Mouse (Mus musculus) hindbrain, postnatal 0 days (tissue): ENCODE results near the gene Isg15. TPM values are rescaled to one million over a fixed set of nuclear protein-coding genes. Genes with fewer than 3 reads are reported as not detected.
A peak's percentile ranks its signal among the peaks of the same experiment; 100 is the strongest.

Source experiments
- ATAC-seq: fragments of 200-750 bp; cut with Nextera tagmentation; 2 replicates; pipeline ENCODE4 v1.8.0; 2017; ENCODE audit warnings: mild to moderate bottlenecking, moderate TSS enrichment, moderate library complexity
- DNase-seq: peaks from one replicate; pipeline ENCODE4 v3.0.0-alpha.2; 2015; ENCODE audit warnings: low spot score
- H3K27ac ChIP-seq: fragments of 300-500 bp; sonication (generic); 2 replicates; pipeline ENCODE4 v1.5.1; 2014; ENCODE audit warnings: mild to moderate bottlenecking
- H3K27me3 ChIP-seq: fragments of 300-500 bp; sonication (generic); 2 replicates; pipeline ENCODE4 v1.6.1; 2014; ENCODE audit warnings: low read length, mixed read lengths; ENCODE audit not compliant: insufficient read depth
- H3K36me3 ChIP-seq: fragments of 300-500 bp; sonication (generic); 2 replicates; pipeline ENCODE4 v1.6.1; 2014; ENCODE audit warnings: low read length, mixed read lengths; ENCODE audit not compliant: insufficient read depth
- H3K4me1 ChIP-seq: fragments of 300-500 bp; sonication (generic); 2 replicates; pipeline ENCODE4 v1.6.1; 2014; ENCODE audit warnings: antibody characterized with exemption, low read length, mixed read lengths; ENCODE audit not compliant: insufficient read depth
- H3K4me2 ChIP-seq: fragments of 300-500 bp; sonication (generic); 2 replicates; pipeline ENCODE4 v1.6.1; 2014; ENCODE audit warnings: low read depth, mild to moderate bottlenecking, low read length, moderate library complexity, mixed read lengths
- H3K4me3 ChIP-seq: fragments of 300-500 bp; sonication (generic); 2 replicates; pipeline ENCODE4 v1.5.1; 2014; ENCODE audit warnings: low read length
- H3K9ac ChIP-seq: fragments of 300-500 bp; sonication (generic); replicated peaks from 2 replicates; pipeline ENCODE4 v1.6.1; 2014; ENCODE audit warnings: mild to moderate bottlenecking, low read length, moderate library complexity, mixed read lengths
- H3K9me3 ChIP-seq: fragments of 300-500 bp; sonication (generic); 2 replicates; pipeline ENCODE4 v1.6.1; 2016; ENCODE audit warnings: low read length, mixed read lengths
- CTCF ChIP-seq: IDR thresholded peaks from 2 replicates; pipeline ENCODE4 v1.5.1; 2016; ENCODE audit warnings: antibody characterized with exemption, control low read depth, low read depth
- WGBS: fragments of 180-500 bp; shearing (Covaris S2); extraction: QIAGEN DNeasy Blood & Tissue Kit; methylation state at CpG from one replicate; pipeline ENCODE4 v1.1.7; 2014; 5-methylcytosine and 5-hydroxymethylcytosine counted together
- polyA plus RNA-seq: library from polyadenylated mRNA; unstranded; fragments of >200 nt; fragmentation: Nextera tagmentation; extraction: Ambion mirVana; gene quantifications from 2 replicates; pipeline ENCODE4 v1.2.1, GENCODE M21; 2015
- total RNA-seq: library from RNA; depleted of rRNA; stranded (reverse); fragments of >200 nt; gene quantifications from 2 replicates; pipeline ENCODE4 v1.2.3, GENCODE M21; 2014

Gene Isg15
- total and polyA plus RNA-seq, 2 experiments from 2014 or later, result 3.2 to 4.5 TPM

GRCm38 (mm10) chr4:156234021-156234501 lies 33.4 kb upstream of the Isg15 start:
- peaks cover 9% of the 10 kb centered on the region for H3K4me1 ChIP-seq
- H3K9ac ChIP-seq, result peak overlapping the region; percentile 65
- peak; percentile 46 for DNase-seq
- 0 out of 2 replicates have a peak, but pooled peaks have one; percentile 7 for TF ChIP-seq CTCF
- WGBS, result 1% methylated on average over 17 of the region's 17 CpGs
- H3K27ac ChIP-seq, result peak overlapping the region; percentile 87
- peak overlapping the region; percentile 75 for H3K4me2 ChIP-seq
- peak overlapping the region; percentile 97 for H3K4me3 ChIP-seq
- ATAC-seq, result no peak
- H3K27me3 ChIP-seq, result no peaks in the 10 kb centered on the region
- peaks cover 32% of the 10 kb centered on the region for H3K36me3 ChIP-seq
- no peaks in the 10 kb centered on the region for H3K9me3 ChIP-seq

DNA sequence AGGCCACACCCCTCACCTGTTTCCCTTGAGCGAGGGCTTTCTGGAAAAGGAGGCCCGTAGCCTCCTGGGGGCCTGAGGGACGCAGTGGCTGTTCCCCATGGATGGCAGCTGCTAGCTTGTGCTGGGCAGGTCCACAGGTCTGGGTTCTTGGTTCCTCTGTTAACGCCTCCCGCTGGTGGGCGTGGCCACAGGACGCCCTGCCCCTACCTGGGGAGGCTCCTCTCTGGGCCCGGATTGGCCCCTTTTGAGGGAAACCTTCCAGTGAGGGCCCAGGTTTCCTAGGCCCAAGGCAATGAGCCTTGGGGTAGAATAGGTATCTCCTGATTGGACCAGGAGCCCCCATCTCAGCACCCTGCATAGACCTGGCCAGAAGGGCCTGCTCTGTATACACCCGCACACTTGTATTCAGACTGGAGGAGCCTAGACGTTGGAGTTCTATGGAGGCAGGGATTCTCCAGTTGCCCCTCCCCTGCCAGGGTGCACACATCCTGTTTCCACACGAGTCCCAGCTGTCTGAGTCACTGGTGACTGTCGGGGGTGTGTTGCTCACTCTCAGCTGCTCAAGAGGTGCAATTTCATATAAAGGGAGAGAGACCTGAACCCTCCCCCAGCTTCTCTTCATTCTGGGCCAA lies 27.9 kb upstream of the Isg15 start:
- no peak for TF ChIP-seq CTCF
- peak overlapping the region; percentile 28; the same call in 1 of the 2 replicates for H3K9ac ChIP-seq
- ATAC-seq, result 0 out of 2 replicates have a peak, but pooled peaks have one; percentile 4

GRCm38 (mm10) chr4:156227752-156228392 lies 27.3 kb upstream of the Isg15 start:
- WGBS, result 38% methylated on average over 18 of the region's 18 CpGs
- DNase-seq (peak; percentile 35), ATAC-seq (peak; percentile 16; the same call in 1 of the 2 replicates)
- peaks cover 27% of the 10 kb centered on the region for H3K36me3 ChIP-seq
- H3K4me3 ChIP-seq, result no peak overlapping the region
- peak overlapping the region; percentile 10; the same call in 1 of the 2 replicates for H3K4me2 ChIP-seq
- no peaks in the 10 kb centered on the region for H3K9me3 ChIP-seq
- H3K27ac ChIP-seq, result no peak overlapping the region
- TF ChIP-seq CTCF, result no peak
- H3K27me3 ChIP-seq, result no peaks in the 10 kb centered on the region
- peak overlapping the region; percentile 28; the same call in 1 of the 2 replicates for H3K9ac ChIP-seq
- H3K4me1 ChIP-seq, result peaks cover 8% of the 10 kb centered on the region; the same call in 1 of the 2 replicates

More for the DNA sequence above, 27.9 kb upstream of the Isg15 start:
- H3K27me3 ChIP-seq, result no peaks in the 10 kb centered on the region
- H3K36me3 ChIP-seq, result peaks cover 27% of the 10 kb centered on the region
- H3K4me2 ChIP-seq, result peak overlapping the region; percentile 10; the same call in 1 of the 2 replicates
- H3K4me3 ChIP-seq, result no peak overlapping the region
- WGBS, result 24% methylated on average over 12 of the region's 12 CpGs
- no peak for DNase-seq
- H3K9me3 ChIP-seq, result no peaks in the 10 kb centered on the region
- peaks cover 12% of the 10 kb centered on the region for H3K4me1 ChIP-seq
- no peak overlapping the region for H3K27ac ChIP-seq

GRCm38 (mm10) chr4:156224276-156224675 lies 23.7 kb upstream of the Isg15 start:
- peaks cover 8% of the 10 kb centered on the region; the same call in 1 of the 2 replicates for H3K4me1 ChIP-seq

GRCm38 (mm10) chr4:156219936-156220335 lies 19.3 kb upstream of the Isg15 start:
- Histone ChIP-seq H3K9ac (no peak overlapping the region), H3K9me3 (no peaks in the 10 kb centered on the region), H3K4me3 (no peak overlapping the region), H3K4me2 (no peak overlapping the region), H3K36me3 (no peaks in the 10 kb centered on the region), H3K27me3 (no peaks in the 10 kb centered on the region), H3K27ac (no peak overlapping the region), H3K4me1 (no peaks in the 10 kb centered on the region)
- 90% methylated on average over 11 of the region's 11 CpGs for WGBS
- no peak for TF ChIP-seq CTCF
- DNase-seq, result no peak
- ATAC-seq, result no peak

More at GRCm38 (mm10) chr4:156224276-156224675, 23.7 kb upstream of the Isg15 start:
- DNase-seq (no peak), ATAC-seq (no peak)
- H3K9ac ChIP-seq, result no peak overlapping the region
- 80% methylated on average over 2 of the region's 2 CpGs for WGBS
- H3K27me3 ChIP-seq, result no peaks in the 10 kb centered on the region
- no peak overlapping the region for H3K4me3 ChIP-seq
- H3K9me3 ChIP-seq, result no peaks in the 10 kb centered on the region
- no peak for TF ChIP-seq CTCF
- H3K4me2 ChIP-seq, result no peak overlapping the region
- H3K27ac ChIP-seq, result no peak overlapping the region
- H3K36me3 ChIP-seq, result peaks cover 1% of the 10 kb centered on the region

DNA sequence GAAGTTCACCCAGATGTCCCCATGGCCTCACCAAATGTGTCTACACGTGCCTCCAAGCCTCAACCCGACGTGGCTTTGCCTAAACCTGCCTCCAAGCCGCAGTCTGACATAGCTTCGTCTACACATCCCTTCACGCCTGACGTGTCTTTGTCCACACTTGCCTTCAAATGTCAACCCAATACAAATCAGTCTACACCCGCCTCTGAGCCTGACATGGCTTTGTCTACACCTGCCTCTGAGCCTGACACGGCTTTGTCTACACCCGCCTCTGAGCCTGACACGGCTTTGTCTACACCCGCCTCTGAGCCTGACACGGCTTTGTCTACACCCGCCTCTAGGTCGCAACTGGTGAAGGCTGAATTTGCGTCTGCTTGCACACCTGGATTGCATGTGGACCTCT lies 17.2 kb upstream of the Isg15 start:
- Histone ChIP-seq H3K4me3 (no peak overlapping the region), H3K4me2 (no peak overlapping the region), H3K9me3 (no peaks in the 10 kb centered on the region), H3K27me3 (no peaks in the 10 kb centered on the region), H3K4me1 (no peaks in the 10 kb centered on the region), H3K36me3 (no peaks in the 10 kb centered on the region), H3K9ac (no peak overlapping the region), H3K27ac (no peak overlapping the region)
- no peak for TF ChIP-seq CTCF
- DNase-seq, result no peak
- no peak for ATAC-seq
- 80% methylated on average over 16 of the region's 16 CpGs for WGBS
